Mouse (Mus musculus): ENCODE results near the gene Zmynd8.

Zmynd8 gene

DNA sequence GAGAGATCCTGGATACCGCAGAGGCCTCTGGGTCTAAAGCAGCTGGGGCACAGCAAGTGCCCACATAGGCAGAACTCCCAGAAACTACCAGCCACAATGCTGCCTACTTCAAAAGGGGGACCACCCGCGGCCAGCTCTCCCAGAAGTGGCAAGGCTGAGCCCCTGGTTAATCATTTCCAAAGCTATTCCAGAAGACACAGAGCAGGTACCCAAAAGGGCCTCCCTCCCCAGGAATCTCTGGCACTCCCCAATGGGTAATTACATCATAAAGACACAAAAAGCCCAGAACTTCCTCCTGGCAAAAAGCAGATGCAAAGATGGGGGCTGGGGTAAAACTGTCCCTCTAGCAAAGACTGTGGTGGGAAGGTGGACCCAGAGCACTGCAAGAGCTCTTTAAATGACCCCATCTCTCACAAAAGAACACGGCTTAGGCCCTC is 41.4 kb downstream of the Zmynd8 start:
- DNase-seq: peak; percentile 97

DNA sequence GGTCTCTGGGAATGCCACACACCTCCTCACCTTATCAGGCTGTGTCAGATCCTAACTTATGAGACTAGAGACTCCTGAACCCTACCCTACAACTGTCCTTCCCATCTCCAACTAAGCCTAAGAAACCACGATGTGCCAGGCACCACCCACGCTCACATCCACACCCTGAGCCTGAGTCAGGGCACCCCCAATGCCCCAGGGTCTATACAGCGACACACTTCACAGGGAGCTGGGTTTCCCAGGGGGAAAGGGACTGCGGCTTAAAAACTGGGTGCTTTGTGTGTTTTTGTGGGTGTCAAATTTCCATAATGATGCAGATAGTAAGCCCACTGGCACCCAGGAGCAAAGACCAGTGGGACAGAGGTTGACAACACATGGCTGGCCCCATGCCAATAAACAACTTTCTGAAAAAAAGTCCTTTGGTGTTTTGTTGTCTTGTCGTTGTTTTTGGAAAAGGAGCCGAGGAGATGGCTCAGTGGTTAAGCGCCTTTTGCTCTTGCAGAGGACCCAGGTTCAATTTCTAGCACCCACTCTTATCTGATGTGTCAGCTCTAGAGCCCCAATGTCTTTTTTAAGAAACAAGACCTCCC is 42.1 kb downstream of the Zmynd8 start:
- peak; percentile 95 for DNase-seq

DNA sequence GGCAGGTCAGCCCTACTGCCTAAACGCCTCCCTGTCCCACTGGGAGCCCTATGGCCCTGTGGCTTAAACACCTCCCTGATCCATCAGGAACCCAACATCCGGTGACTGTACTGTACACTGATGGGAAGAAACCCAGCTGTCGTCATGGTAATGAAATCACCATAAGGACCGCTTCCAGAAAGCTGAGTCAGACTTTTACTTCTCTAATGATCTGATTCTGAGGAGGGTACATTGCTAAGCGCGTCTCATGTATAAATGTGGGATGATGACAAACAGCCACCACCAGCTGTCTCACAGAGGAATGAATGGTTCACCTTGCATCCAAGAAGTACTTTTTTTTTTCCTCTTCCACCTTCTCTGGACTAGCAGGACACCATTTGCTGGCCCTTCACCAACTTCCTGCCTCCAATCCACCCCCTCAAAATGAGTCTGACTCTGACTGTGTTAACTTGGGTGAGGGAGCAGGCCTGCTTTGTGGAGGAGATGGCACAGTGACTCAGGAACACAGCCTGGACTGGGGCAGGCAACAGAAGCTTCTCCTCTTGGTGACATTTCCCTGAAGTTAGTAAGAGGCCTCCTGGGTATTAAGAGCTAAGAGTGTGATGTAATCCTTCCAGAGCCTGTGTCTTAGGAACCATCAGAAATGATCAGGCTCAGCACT is 43.0 kb downstream of the Zmynd8 start:
- DNase-seq: peak; percentile 99

DNA sequence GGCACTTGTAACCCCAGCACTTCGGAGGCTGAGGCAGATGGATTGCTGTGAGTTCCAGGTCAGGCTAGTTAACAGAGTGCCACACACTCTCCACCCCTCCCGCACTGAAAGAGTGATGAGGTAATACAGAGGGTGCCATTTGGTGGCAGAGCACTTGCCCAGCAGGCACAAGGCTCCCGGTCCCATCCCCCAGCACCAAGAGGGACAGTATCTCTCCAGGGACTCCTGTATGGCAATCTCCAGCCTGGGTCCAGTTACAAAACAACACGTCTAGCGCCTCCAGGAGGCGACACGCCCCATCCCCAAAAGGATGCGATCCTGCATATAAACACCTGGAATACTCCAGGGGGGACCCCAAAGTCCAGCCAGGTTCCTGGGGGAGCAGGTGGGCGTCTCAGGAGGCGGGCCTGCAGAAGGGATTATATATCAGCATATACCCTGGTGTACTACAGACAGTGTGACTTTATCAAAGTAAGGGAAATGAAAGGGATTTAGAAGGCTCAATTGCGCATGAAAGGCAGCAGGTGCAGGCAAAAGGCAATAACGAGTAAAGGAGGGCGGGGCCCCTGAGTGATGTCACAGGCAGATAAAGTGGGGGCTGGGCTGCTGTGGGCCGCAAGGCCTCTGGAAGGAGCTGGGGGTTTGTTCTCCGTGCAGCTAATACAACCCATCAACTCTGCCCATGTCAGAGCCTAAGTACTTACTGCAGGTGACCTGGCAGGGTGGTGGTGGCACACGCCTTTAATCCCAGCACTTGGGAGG is 44.4 kb downstream of the Zmynd8 start:
- peak; percentile 94 for DNase-seq

DNA sequence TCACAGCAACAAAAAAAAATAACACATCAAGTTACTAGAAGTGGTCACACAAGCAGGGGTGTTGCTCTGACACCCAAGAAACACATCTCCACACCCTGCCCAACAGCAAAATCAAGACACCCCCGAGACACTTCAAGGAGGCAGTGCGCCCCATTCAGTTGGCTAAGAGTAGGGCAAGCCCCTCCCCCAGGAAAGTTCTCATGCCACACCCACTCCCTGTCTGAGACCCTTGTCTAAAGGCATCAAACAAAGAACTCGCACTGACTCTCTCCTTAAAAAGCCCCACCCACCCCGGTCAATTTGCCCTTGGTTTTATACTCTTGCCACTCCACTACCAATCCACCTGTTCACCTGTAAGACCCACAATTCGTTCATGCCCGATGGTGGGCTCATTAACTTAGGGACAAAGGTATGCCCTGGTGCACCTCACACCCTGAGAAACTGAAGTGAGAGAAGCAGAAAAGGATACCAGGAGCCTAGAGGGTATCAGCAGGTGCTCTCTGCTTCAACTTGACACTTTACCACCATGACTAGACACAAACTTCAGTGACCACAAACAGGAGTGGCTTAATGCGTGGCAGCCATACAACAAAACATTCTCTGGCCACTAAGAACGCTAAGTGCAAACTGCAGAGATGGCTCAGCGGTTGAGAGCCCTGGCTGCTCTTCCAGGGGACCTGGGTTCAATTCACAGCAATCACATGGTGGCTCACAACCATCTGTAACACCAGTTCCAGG is 45.8 kb downstream of the Zmynd8 start:
- peak; percentile 93 for DNase-seq

DNA sequence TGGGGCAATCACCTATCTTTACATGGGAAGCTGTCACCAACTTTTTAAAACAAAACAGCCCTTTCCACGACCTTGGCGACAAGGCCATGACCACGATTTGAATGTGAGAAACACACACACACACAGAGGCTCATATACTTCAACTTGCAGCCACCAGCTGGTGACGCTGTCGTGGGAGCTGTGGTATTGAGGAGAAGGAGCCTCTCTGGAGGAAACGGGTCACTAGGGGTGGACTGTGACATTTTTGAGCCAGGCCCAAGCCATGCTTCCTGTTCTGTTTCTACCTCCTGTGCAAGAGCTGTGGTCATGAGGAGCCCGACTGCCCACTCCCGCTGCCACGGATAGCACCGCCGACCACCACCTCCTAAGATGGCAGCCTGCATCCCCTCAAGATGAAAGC is 46.4 kb downstream of the Zmynd8 start:
- peak; percentile 98 for DNase-seq

DNA sequence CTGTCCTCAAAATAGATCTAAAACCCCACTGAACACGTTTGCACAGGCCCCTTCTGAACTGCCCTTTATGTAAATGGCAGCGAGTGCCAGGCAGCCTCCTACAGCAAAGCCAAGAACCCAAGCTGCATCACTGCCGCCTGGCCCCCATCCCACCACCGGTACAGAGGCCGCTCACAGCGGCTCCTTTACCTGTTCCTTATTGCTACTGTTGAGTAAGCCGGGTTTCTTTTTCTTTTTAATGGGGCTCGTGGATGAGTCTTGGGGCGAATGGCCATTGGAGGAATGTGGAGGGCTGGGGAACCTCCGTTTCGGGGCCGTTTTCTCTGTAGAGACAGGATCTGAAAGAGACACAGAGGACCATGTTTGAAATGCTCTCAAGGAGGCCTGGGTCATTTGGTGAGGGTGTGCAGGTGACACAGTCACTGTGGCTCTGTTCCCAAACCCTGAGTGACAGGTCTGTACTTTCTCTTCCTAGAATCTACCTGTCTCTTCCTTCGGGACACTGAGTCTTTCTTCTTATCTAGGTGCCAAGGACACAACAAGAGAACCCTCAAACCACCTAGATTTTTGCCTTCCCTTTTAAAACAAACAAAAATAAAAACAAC is 46.9 kb downstream of the Zmynd8 start:
- DNase-seq: peak; percentile 94

DNA sequence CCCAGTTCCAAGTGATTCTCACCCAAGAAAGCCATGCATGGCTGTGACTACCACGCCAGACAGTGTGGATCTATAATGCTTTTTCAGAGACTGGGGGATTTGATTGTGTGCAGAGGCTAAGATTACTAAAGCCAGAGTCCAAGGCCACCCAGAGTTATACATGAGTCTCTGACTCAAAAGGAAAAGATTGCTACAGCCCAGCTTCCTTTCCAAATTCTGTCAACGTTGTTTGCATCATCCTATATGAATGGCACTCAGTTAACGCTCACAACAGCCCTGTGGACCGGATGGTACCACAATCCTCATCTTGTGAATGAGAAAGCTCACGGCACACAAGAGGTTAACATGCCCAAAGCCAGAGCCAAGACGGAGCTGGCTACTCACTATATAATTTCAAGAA is 48.0 kb downstream of the Zmynd8 start:
- DNase-seq: no peak

DNA sequence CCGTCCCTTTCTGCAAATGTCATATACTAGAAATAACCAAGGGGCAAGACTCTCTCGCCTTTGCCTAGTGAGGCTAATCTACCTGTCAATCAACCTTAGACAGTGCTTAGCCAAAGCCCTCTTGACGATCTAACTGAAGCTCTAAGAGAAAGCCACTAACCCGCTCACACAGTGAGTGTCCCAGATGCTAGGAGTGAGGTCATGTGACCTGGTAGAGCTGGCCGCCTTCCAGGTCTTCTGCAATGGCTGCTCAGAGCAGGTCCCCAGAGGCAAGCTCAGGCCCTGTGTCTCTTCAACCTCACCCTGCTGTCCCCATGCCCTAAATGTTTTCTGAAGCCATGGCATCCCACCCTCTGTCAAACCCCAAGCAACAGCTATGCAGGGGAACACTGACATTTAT is 49.7 kb downstream of the Zmynd8 start:
- peak; percentile 98 for DNase-seq

DNA sequence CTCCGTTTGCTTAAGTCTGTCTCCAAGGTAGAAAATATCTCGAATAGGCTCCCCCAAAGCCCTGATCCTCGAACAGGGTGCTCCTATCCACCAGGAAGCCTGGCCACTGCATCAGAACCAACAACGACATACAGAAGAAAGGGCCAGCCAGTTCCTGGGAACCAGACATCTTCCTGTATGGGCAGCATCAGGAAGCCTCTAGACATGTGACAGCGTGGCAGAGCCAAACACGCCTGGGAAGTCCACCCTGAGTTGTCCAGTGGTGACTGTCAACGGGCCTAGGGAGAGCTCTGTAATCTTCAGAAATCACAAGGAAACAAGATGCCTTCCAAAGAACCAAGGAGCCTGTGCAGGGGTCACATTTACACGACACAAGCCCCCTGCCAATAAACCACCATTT is 52.0 kb downstream of the Zmynd8 start:
- DNase-seq: peak; percentile 93

DNA sequence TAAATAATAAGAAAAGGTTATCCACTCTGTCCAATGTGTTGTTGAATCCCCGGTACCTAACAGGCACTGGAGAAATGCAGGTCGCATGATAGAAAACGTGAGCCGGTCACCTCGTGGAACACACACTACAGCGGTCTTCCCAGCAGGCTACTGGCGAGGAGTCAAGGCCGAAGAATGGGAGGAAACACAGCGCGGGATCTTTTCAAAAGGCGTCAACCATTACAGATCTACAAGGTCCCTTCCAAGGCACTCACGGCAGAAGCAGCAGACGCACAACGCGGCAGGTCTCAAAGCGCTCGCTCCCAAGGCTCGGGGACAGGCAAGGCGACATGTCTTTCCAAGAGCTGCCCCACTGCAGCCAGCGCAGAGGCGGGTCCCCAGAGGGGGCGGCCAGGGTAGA is 53.3 kb downstream of the Zmynd8 start:
- DNase-seq: peak; percentile 97

DNA sequence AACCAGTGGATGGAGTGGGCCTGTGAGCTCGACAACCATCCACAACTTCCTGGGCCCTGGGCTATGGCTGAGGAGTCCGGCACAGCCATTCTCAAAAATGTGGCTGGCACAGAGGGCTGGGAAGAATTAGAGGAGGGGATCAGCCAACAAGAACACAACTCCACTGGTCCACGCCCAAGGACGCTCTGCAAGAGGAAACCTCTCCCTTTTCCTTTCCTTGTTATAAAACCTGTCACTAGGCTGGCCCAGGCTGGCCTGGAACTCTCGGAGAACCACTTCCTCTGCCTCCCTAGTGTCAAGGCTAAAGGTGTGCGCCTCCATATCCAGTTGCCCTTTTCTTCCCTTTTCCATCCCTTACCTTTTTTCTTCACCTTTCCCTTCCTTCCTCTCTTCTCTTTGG is 55.5 kb downstream of the Zmynd8 start:
- peak; percentile 96 for DNase-seq

DNA sequence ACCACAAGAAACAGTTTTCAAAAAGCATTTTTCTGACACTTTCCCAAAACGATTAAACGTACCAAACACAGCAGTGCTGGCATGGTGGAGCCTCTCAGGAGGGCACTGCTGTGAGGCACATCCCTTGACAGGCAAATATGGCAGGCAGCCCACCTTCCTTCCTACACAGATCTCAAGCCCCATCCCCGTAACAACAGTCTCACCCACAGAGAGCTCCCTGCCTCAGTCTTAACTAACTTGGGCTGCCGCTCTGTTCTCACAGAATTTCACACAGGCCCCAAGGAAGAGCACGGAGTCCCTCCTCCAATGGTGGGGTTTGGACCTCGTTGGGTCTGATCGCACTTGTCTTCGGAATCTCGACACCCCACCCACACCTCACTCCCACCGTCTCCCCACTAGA is 56.6 kb downstream of the Zmynd8 start:
- DNase-seq: no peak

DNA sequence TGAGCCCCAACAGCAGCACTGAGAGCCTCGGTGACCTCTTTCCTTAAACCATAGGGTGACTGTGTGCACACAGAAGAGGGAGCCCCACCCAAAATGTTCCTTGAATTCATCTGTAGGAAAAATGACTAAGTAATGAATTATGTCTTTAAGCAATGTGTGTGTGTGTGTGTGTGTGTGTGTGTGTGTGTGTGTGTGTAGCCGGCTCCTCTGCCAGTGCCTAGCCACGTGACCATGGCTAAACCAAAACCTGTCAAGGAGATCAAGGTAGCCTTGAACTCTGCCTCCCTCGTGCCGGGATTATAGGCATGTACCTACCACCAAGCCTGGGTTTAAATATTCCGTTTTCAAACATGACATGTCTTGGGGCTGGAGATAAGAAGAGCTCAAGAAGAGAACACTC is 57.0 kb downstream of the Zmynd8 start:
- DNase-seq: no peak

DNA sequence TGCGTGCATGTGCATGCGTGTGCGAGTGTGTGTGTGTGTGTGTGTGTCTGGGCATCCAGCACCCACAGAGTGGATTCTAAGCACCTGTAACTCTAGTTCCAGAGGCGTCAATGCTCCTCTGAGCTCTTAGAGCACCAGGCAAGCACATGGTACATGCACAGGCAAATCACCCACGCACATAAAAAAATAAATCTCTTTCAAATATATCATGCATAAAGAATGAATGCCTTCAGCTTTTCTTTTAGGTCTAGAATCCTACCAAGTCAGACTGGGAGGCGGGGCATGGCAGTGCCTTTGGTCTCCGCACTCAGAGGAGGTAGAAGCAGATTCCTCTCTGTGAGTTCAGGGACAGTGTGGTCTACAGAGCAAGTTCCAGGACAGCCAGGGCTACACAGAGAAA is 58.0 kb downstream of the Zmynd8 start:
- DNase-seq: no peak

DNA sequence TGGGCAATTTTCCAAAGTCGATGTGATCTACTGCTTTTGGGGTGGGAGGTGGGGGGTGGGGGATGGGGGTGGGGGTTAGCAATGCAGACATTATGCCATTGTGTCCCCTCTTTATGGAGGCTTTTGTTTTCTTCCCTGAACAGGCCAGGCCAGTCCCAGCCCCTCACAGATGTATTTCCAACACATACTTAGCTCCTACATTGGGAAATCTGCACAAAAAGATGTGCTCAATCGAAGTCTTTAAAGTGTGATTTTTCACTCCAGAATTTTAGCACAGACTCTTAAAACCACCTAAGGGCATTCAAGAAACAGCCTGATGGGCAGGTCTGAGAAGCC is 59.5 kb downstream of the Zmynd8 start:
- DNase-seq: no peak

DNA sequence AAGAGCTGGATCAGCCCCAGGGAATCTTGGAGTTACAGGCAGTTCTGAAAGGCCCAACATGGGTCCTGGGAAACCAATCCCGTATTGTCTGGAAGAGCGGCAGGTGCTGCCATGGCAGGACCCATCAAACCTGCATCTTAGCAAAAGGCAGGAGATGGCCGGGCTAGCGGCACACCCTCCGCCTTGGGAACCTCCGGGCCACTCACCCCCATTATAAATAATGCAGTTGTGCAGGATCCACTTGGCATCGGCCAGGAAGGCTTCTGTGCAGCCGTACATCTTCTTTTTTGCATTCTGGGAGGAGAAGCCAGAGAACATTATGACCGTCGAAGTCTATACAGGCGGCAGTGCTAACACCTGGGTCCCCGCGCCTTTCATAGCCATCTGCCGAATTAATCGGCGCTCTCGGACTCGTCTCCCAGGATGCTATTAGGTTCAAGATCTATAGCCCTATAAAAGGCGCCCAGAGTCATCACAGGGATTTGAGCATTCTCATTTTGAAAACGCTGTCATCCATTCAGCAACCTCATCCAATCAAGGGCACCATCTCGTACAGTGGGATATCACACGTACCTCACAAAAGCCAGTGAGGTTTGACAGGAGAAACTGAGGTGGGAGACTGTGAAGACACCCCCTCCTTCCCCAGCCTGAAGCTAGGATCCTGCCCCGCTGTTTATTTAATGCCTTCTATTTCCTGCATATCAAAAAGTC is 60.1 kb downstream of the Zmynd8 start:
- DNase-seq: no peak

DNA sequence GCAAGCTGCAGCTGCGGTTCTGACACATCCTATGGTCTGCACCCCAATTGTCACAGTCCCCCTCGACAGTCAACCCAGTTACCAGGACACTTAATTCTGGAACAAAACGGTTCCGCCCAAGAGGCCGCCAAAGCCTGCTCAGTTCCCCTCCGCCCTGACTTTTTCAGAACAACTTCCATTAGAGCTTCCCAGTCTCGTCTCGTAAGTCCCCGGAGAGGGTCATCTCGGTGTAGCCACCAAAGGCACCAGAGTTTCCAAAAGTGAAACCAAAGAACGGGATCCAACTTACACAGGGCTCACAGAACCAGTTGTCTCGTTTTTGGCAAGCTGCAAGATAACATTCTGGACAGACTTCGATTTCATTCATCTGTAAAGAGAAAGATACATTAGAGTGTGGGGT is 64.2 kb downstream of the Zmynd8 start:
- peak; percentile 94 for DNase-seq

DNA sequence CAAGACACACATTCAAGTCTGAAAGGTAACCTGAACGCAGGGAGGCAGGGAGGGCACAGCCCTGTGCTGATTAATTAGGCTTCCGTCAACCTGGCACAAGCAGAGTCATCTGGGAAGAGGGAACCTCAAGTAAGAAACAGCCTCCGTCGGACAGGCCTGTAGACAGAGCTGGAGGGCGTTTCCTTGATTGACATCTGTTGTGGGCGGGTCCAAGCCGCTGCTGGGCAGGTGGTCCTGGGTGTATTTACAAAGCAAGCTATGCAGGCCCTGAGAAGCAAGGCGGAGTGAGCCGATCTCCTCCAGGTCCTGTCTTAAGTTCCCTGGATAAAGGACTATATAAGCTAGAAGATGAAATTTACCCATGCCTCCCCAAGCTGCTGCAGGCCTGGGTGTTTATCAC is 65.3 kb downstream of the Zmynd8 start:
- no peak for DNase-seq

DNA sequence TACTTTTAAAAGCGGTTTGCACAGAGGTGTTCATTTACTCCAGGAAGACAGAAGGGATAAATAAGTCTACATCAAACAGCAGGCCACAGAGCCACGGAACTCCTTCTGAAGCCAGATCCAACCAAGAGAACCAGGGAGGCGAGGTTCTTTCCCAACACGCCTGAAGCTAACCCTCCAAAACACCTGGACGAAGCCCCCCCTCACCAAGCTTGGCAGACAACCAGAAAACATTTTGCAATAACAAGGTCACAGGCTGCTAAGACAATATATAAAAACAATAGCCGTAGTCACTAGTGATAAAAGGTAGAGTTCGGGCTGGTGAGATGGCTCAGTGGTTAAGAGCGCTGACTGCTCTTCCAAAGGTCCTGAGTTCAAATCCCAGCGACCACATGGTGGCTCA is 66.1 kb downstream of the Zmynd8 start:
- no peak for DNase-seq

DNA sequence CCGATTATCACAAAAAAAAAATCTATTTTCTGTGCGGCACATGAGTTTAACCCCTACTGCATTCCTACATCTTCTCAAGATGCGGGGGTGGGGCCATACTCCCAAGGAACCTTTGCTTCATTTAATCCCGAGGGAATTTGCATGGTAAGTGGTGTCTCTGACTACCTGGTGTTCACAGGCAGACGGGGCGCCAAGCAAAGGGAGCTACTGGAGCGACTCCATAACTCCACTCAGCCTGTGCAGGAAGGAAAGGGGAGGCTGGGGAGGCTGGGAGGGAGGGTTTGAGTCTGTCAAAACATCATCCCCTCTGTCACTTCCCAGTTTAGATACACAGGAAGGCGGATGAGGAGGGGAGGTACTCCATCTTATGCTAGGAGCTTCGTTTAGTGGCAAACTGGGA is 66.5 kb downstream of the Zmynd8 start:
- DNase-seq: peak; percentile 97

DNA sequence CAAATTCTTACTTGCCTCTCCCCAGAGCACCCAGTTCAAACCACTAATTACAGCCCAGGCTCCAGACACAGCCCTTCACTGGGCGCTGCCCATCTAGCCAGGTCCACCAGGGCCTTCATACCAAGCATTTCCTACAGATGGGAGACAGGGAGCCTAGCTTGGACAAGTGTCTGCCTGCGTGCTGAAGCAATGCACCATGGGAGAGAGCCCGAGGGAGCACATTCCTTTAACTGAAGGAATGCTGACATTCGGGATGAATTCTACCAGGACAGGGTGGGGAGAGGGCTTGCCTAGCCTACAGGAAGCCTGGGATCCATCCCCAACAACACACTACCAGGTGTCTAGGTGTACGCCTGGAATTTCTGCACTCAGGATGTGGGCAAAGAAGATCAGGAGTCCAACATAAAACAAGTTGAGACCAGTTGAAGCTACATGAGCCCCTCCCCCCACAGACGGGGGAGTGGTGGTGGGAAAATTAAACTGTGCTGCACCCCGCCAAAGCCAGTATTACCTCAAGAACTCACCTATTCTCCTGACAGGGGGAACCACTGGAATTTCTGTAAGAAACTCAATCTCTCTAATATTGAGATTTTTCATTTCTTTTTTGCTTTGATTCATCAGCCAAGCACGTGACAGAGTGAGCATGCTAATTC is 67.1 kb downstream of the Zmynd8 start:
- no peak for DNase-seq

Data from heart, adult 11 months (tissue).